Mouse (Mus musculus): ENCODE measurements at regions not wholly inside any gene's neighbourhood (a gene's known extent, or its start where the extent isn't known, plus 50 kb on each side); places are given as distances from the start of the nearest gene placed in this dataset.

DNA sequence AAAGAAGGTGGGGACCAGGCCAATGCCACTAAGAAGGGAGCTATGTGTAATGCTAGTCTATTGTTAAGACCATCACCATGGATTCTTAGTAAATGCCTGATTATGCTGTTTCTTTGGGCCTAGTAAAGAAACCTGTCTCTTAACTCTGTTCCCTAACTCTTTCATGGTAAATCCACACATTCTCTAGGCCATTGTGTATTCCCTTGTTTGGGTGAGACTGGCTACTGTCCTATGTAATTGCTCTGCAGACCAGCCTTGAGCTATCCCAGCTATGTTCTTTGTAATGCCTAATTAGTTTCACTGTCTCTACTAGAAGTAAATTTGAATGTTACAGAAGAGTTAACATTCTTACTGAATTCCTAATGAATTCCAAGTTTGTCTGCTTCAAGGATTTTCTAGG is 186.9 kb upstream of the Gm10750 start:
- TF ChIP-seq POLR2A (IDR thresholded peaks at IDR 0.05; ENCODE audit: low read depth, low read length) = no peak
- no peak for TF ChIP-seq CTCF (conservative IDR thresholded peaks at IDR 0.05; ENCODE audit: insufficient read depth, insufficient read length, low read depth, low read length)
